Mouse (Mus musculus) C2C12 (cell line): ENCODE measurements around the gene Bace1. TPM values are rescaled to one million over a fixed set of nuclear protein-coding genes. Genes with fewer than 3 reads are reported as not detected.
A peak's percentile ranks its signal among the peaks of the same experiment; 100 is the strongest.

Experiments
- H3K27me3 ChIP-seq: one replicate; pipeline ENCODE4 v1.6.1; 2011; ENCODE audit not compliant: control insufficient read depth, insufficient read depth, insufficient read length
- H3K36me3 ChIP-seq: one replicate; pipeline ENCODE4 v1.6.1; 2011; ENCODE audit not compliant: control insufficient read depth, insufficient read depth
- H3K4me3 ChIP-seq: one replicate; pipeline ENCODE4 v1.5.1; 2011; ENCODE audit warnings: mild to moderate bottlenecking, control low read depth; ENCODE audit not compliant: poor library complexity, insufficient read depth, severe bottlenecking
- H3K79me2 ChIP-seq: one replicate; pipeline ENCODE4 v1.6.1; 2011; ENCODE audit not compliant: control insufficient read depth, insufficient read depth
- H3K79me3 ChIP-seq: one replicate; pipeline ENCODE4 v1.6.1; 2011; ENCODE audit warnings: low read depth, control low read depth
- H3ac ChIP-seq: one replicate; pipeline ENCODE3; 2011; ENCODE audit warnings: low read depth; ENCODE audit not compliant: control insufficient read depth, insufficient read length
- CEBPB ChIP-seq: IDR thresholded peaks from one replicate; pipeline ENCODE4 v1.6.1; 2011; ENCODE audit warnings: low read depth, mild to moderate bottlenecking, control low read depth, moderate library complexity
- CTCF ChIP-seq: IDR thresholded peaks from one replicate; pipeline ENCODE4 v1.5.1; 2011; ENCODE audit not compliant: control insufficient read depth, insufficient read depth, insufficient read length
- FOSL1 ChIP-seq: IDR thresholded peaks from one replicate; pipeline ENCODE4 v1.8.0; 2011; ENCODE audit warnings: mild to moderate bottlenecking, low read length; ENCODE audit not compliant: poor library complexity, insufficient read depth, severe bottlenecking
- MAX ChIP-seq: IDR thresholded peaks from one replicate; pipeline ENCODE4 v1.6.1; 2011; ENCODE audit warnings: mild to moderate bottlenecking, control low read depth
- MYOD1 ChIP-seq: IDR thresholded peaks from one replicate; pipeline ENCODE4 v1.6.1; 2011; ENCODE audit warnings: low read depth; ENCODE audit not compliant: control insufficient read depth, insufficient read length
- MYOG ChIP-seq: IDR thresholded peaks from one replicate; pipeline ENCODE4 v1.6.1; 2011; ENCODE audit not compliant: control insufficient read depth, insufficient read length; ENCODE audit errors: extremely low read depth
- USF1 ChIP-seq: IDR thresholded peaks from one replicate; pipeline ENCODE4 v1.6.1; 2011; ENCODE audit warnings: low read depth, mild to moderate bottlenecking, control low read depth, moderate library complexity
- polyA plus RNA-seq: library from polyadenylated mRNA; unstranded; fragments of >200 nt; fragmentation: generic; extraction: Trizol; gene quantifications from one replicate; pipeline ENCODE4 v1.2.1, GENCODE M21; 2012; ENCODE audit warnings: missing spikeins

Bace1 gene
- polyA plus RNA-seq, 1 experiment = 9.9 TPM

- no peaks in the 10 kb centered on the region for H3K36me3 ChIP-seq
- no peaks in the 10 kb centered on the region for H3K79me2 ChIP-seq
- no peaks in the 10 kb centered on the region for H3K27me3 ChIP-seq
- H3ac ChIP-seq = no peak overlapping the region
- no peaks in the 10 kb centered on the region for H3K79me3 ChIP-seq
- TF ChIP-seq MAX (no peak), MYOG (no peak), FOSL1 (no peak), USF1 (no peak), CTCF (peak; percentile 22)
- no peak overlapping the region for H3K4me3 ChIP-seq
These were observed 39.8 kb upstream of the Bace1 start for GRCm38 (mm10) chr9:45798467-45799164.

GRCm38 (mm10) chr9:45799402-45799801 is 39.0 kb upstream of the Bace1 start:
- TF ChIP-seq CTCF (no peak), MYOG (no peak), MYOD1 (no peak), CEBPB (no peak), FOSL1 (no peak), USF1 (no peak), MAX (no peak)
- no peaks in the 10 kb centered on the region for H3K27me3 ChIP-seq
- H3K79me3 ChIP-seq = no peaks in the 10 kb centered on the region
- no peaks in the 10 kb centered on the region for H3K79me2 ChIP-seq
- H3K4me3 ChIP-seq = no peak overlapping the region
- H3ac ChIP-seq = no peak overlapping the region
- H3K36me3 ChIP-seq = no peaks in the 10 kb centered on the region

GRCm38 (mm10) chr9:45803070-45803774 is 35.2 kb upstream of the Bace1 start:
- no peak for TF ChIP-seq FOSL1
- TF ChIP-seq MYOG = no peak
- no peak for TF ChIP-seq MAX
- no peak for TF ChIP-seq CTCF
- no peak for TF ChIP-seq MYOD1
- TF ChIP-seq USF1 = no peak
- TF ChIP-seq CEBPB = no peak
- Histone ChIP-seq H3K36me3 (no peaks in the 10 kb centered on the region), H3K79me2 (no peaks in the 10 kb centered on the region), H3K4me3 (no peak overlapping the region), H3K27me3 (no peaks in the 10 kb centered on the region), H3K79me3 (no peaks in the 10 kb centered on the region), H3ac (no peak overlapping the region)

- Histone ChIP-seq H3K79me2 (no peaks in the 10 kb centered on the region), H3K27me3 (no peaks in the 10 kb centered on the region)
- TF ChIP-seq CTCF = no peak
- TF ChIP-seq MAX = no peak
- TF ChIP-seq USF1 = no peak
- TF ChIP-seq FOSL1 = no peak
- TF ChIP-seq MYOD1 = no peak
- TF ChIP-seq CEBPB = no peak
- TF ChIP-seq MYOG = no peak
These were observed 31.5 kb upstream of the Bace1 start for GRCm38 (mm10) chr9:45806847-45807246.

GRCm38 (mm10) chr9:45807337-45807736 is 31.0 kb upstream of the Bace1 start:
- Histone ChIP-seq H3ac (no peak overlapping the region), H3K4me3 (no peak overlapping the region), H3K27me3 (no peaks in the 10 kb centered on the region), H3K36me3 (no peaks in the 10 kb centered on the region), H3K79me3 (no peaks in the 10 kb centered on the region), H3K79me2 (no peaks in the 10 kb centered on the region)
- TF ChIP-seq USF1 = no peak
- no peak for TF ChIP-seq CTCF
- TF ChIP-seq MYOD1 = no peak
- no peak for TF ChIP-seq FOSL1
- no peak for TF ChIP-seq MYOG
- TF ChIP-seq CEBPB = no peak
- TF ChIP-seq MAX = no peak

More at GRCm38 (mm10) chr9:45806847-45807246, 31.5 kb upstream of the Bace1 start:
- H3K36me3 ChIP-seq = no peaks in the 10 kb centered on the region
- no peaks in the 10 kb centered on the region for H3K79me3 ChIP-seq
- H3K4me3 ChIP-seq = no peak overlapping the region
- H3ac ChIP-seq = no peak overlapping the region

- Histone ChIP-seq H3K27me3 (no peaks in the 10 kb centered on the region), H3K79me3 (no peaks in the 10 kb centered on the region), H3K36me3 (no peaks in the 10 kb centered on the region), H3ac (no peak overlapping the region), H3K79me2 (no peaks in the 10 kb centered on the region), H3K4me3 (no peak overlapping the region)
- TF ChIP-seq USF1 (no peak), MYOG (no peak), FOSL1 (no peak), CEBPB (no peak), MYOD1 (no peak), MAX (no peak)
These were observed 30.6 kb upstream of the Bace1 start for GRCm38 (mm10) chr9:45807761-45808160.
